Mouse (Mus musculus): ENCODE data around the gene Samd7. TPM values are rescaled to one million over a fixed set of nuclear protein-coding genes. Genes with fewer than 3 reads are reported as not detected.

The Samd7 gene
- not detected for polyA plus RNA-seq (2017; shearing (Covaris generic))

GRCm38 (mm10) chr3:30746006-30746405, at the start of gene Samd7:
Gene Samd7 (plus strand): TSS chr3:30746293.

GRCm38 (mm10) chr3:30699711-30700505, 46.2 kb upstream of the Samd7 start, which contains the start of gene Lrrc31:
Gene Lrrc31 (minus strand): TSS chr3:30699843.

GRCm38 (mm10) chr3:30792737-30793402, 46.8 kb downstream of the Samd7 start, which contains the start of gene Sec62:
Gene Sec62 (plus strand): TSS chr3:30792875.

Other genes starting within 250 kb of the Samd7 start
- gene Mecom, start 198.3 kb upstream of the Samd7 start, polyA plus RNA-seq (2017; shearing (Covaris generic)) = not detected
- 0.19 TPM for gene Actrt3, start 146.4 kb upstream of the Samd7 start, polyA plus RNA-seq (2017; shearing (Covaris generic))
- 53.6 TPM for gene Mynn, start 144.2 kb upstream of the Samd7 start, polyA plus RNA-seq (2017; shearing (Covaris generic))
- not detected for gene Lrriq4, start 101.8 kb upstream of the Samd7 start, polyA plus RNA-seq (2017; shearing (Covaris generic))
- not detected for gene Lrrc34, start 98.4 kb upstream of the Samd7 start, polyA plus RNA-seq (2017; shearing (Covaris generic))
- gene Lrrc31, start 46.5 kb upstream of the Samd7 start, polyA plus RNA-seq (2017; shearing (Covaris generic)) = not detected
- 88.5 TPM for gene Sec62, start 46.6 kb downstream of the Samd7 start, polyA plus RNA-seq (2017; shearing (Covaris generic))
- gene Gpr160, start 109.7 kb downstream of the Samd7 start, polyA plus RNA-seq (2017; shearing (Covaris generic)) = 3.7 TPM
- 43.3 TPM for gene Phc3, start 223.1 kb downstream of the Samd7 start, polyA plus RNA-seq (2017; shearing (Covaris generic))
- 1.5 TPM for gene Prkci, start 249.5 kb downstream of the Samd7 start, polyA plus RNA-seq (2017; shearing (Covaris generic))

Measured in CD4-positive, CD25-positive, alpha-beta regulatory T cell, adult 9 weeks (primary cell).